Mouse (Mus musculus): Measurements from ENCODE around the gene Fchsd2.
A peak's percentile ranks its signal among the peaks of the same experiment; 100 is the strongest.

Fchsd2 gene

DNA sequence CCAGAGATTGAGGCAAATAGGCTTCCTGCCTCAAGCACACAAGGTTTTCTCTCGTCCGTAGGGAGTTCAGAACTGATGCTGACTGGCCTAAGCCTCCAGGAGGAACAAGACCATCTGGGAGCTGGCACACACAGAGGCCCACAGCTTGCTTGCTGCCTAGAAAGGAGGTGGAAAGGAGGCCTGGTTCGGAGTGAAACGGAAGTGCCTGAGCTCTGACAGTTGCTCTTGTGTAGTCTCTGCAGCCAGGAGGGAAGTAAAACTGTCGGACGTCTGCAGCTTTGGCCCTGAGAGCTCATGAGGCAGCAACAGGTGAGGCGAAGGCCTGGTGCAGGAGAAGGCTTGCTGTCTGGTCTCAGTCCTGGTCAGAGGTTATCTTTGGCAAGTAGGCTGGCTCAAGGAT lies at the start of gene Fchsd2:
Gene Fchsd2, plus strand, starts transcription at position 246 of the 400 bp plus-strand sequence.
- peak in 1 of 2 experiments; percentile 14 for DNase-seq (ENCODE audit: low spot score in 2 of 2)

GRCm38 (mm10) chr7:101043846-101044541 lies 48.7 kb upstream of the Fchsd2 start:
- no peak for DNase-seq (ENCODE audit: low spot score in 2 of 2)

DNA sequence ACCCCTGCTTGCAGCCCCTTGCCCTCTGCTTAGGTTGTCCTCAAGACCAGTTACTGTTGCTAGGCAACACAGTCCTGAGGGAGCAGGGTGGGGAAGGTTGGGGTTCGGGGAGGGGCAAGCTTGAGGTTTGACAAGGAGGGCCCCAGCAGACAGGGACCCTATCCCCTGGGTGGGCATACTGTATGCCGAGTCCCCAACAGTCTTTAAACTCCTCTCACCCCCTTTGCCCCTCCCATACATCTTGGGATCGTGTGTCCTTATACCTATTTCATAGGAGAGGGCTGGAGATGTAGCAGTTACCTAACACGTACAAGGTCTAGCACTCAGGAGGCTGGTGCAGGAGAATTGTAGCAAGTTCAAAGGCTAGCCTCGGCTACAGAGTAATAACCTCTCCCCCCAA lies 44.4 kb upstream of the Fchsd2 start:
- DNase-seq (ENCODE audit: low spot score in 2 of 2), result no peak

DNA sequence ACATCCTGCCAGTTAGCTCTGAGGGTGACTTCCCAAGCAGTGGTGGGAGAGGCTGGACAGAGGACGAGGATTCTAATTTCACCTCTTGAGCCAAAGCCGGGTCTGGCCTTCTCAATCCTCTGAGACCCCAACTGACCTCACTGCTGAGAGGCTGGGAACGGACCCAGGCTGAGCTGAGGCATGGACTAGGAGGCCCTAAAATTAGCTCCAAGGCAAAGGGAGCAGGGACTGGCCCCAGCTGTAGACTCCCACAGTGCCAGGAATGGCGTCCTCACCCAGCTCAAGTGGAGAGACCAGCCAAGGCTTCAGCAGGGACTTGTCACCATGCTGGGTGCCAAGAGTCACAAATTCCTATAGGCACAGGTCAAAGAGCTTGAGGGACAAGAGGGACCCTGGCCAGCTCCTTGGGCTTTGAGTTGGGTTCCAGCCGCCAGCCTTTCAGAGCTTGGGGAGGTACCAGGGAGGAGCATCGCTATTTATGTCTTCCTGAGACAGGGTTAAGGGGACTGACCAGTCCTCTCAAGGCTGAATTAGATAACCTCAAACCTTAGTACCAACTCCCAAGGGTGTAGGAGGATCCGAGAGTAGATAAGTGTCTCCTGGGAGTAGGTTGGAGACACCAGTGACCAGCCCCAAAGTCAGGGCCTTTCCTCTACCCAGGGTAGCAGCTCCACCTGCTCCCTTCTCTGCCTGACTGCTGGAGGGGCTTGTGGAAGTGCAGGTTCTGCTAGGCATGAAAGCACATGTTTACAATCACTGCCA lies 43.2 kb upstream of the Fchsd2 start:
- DNase-seq (ENCODE audit: low spot score in 2 of 2), result no peak

DNA sequence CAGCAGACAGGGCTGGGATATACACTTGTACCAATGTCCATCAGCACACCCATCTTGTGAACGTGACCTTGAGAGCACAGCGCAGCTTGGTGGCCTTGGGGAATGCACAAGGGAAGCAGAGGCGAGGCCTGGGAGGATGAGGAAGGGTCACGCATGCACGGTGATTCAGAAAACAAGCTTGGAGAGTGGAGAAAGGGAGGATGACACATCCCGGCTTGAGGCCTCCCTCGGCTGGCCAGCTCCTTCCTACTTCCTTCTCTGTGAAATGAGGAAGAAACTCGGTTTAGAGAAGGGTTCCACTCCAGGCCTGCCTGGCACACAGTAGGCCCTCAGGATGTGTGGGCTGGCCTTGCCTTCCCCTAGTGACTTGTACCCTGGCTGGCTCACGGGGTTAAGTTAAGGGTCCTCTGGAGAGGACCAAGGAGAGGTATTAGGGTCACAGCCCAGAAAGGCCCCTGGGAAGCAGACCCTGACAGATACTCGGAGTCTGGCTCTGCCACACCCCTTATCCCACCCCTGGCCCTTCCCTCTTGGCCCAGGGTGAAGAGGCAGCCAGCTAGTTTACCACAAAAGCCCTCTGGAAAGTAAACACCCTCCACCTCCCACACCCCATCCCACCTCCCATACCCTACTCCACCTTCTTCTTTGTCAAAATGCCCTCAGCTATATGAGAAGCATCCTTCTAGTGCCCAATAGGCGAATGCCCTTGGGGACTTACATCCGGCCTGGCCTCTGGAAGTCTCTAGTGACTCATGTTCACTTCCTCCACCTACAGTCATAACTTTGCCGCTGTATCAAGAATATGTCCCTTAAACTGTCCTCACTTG lies 41.7 kb upstream of the Fchsd2 start:
- no peak for DNase-seq (ENCODE audit: low spot score in 2 of 2)

- peak in 1 of 2 experiments; percentile 50 for DNase-seq (ENCODE audit: low spot score in 2 of 2)
Measured at GRCm38 (mm10) chr7:101051551-101052221, 41.0 kb upstream of the Fchsd2 start.

DNA sequence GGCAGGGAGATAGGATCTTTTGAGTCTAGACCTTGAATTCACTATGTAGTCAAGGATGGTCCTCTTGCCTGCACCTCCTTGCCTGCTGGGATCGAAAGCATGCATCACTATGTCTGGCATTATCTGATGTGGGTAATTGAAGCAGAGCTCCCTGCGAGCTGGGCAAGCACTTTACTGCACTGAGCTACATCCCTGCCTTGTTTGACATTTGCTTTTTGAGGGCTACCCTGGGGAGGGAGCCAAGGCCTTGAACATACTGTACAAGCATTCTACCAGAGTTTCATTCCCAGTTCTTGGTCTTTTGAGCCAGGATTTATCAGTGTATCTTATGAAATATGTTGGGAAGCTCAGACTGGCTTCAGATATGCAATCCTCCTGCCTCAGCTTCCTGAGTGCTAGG lies 39.5 kb upstream of the Fchsd2 start:
- no peak for DNase-seq (ENCODE audit: low spot score in 2 of 2)

DNA sequence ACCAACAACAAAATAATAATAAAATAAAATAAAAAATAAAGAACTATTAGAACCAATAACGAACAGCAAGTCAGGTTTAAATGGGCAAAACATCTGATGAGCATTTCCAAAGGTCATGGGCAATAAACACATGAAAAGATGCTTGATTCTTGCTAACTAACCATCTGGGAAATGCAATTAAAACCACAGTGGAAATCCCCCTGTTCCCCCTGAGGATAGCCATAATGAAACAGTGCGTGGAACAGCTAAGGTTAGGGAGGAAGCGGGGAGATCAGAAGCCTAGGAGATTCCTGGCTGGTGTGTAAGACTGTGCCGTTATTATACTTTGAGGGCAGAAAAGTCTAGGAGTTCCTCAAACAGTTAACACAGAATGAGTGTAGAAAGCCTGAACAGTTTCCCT lies 35.4 kb upstream of the Fchsd2 start:
- DNase-seq (ENCODE audit: low spot score in 2 of 2), result no peak

DNA sequence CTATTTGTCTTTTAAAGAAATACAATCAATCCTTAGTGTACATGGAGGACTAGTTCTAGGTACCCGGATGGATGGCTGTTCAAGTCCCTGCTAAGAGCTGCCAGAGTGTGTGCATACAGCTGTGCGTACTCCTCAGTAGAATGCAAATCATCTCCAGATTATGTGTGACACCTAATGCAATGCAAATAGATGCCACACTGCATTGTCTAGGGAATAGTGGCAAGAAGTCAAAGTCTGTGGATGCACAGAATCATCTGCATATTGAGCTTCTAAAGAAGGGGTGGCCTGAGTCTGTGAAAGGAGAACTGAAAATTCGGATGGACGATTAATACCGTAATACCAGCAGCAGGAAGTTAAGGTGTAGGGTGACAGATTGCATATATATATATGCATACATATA lies 33.5 kb upstream of the Fchsd2 start:
- DNase-seq (ENCODE audit: low spot score in 2 of 2), result no peak

DNA sequence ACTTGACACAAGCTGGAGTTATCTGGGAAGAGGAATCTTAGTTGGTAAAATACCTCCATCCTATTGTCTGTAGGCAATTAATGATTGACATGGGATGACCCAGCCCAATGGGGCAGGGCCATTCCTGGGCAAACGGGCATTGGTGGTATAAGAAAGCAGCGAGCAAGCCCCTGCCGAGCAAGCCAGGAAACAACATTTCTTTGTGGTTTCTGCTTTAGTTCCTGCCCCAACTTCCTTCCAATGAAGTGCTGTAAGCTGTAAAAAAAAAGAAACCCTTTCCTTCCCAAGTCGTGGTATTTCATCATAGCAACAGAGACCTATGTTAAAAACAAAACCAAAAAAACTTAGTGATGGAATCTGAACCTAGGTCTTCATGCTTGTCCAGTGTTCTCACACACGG lies 32.2 kb upstream of the Fchsd2 start:
- no peak for DNase-seq (ENCODE audit: low spot score in 2 of 2)

GRCm38 (mm10) chr7:101061381-101061780 lies 31.3 kb upstream of the Fchsd2 start:
- DNase-seq (ENCODE audit: low spot score in 2 of 2), result peak; percentile 73 to 87

GRCm38 (mm10) chr7:101062246-101062645 lies 30.4 kb upstream of the Fchsd2 start:
- DNase-seq (ENCODE audit: low spot score in 2 of 2), result peak; percentile 27 to 60

- no peak for DNase-seq (ENCODE audit: low spot score in 2 of 2)
Measured at GRCm38 (mm10) chr7:101063523-101063922, 29.1 kb upstream of the Fchsd2 start.

DNA sequence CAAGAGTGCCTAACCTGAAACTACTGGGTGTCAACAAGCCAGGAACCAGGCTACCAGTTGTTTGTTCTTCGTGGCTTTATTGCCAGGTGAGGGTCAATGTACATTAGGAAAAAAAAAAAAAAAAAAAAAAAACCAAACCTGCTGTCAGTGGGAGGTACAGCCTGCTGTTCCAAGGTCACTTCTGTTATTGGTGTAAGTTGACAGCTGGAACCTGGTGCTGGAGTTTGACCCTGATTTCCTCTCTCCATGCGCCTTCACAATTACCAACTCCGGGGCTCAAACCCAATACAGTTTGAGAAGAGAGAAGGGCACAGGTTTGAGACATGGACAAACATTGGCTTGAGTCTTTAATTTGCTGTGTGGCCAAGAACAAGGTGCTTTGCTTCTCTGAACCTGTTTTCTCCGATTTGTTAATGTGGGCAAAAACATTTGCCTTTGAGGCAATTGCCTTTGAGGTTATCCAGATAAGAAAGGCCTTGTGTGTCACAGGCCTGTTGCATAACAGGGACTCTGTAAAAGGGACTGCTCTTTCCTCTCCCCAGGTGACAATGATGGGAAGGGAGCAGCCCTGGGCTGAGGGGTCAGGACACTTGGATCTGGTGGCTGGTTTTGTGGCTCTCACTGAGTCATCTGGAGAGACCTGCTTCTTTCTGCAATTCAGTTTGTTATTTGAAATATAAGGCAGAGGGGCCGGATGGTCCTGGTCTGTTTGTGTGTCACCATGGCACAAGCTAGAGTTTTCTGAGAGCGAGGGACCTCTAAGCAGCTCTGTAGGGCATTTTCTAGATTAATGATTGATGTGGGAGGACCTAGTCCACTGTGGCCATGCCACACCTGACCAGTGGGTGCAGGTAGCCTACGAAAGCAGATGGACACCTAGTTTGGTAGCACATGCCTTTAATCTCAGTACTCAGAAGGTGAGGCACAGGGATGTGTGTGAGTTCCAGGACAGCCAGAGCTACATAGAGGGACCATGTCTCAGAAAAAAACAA lies 27.7 kb upstream of the Fchsd2 start:
- DNase-seq (ENCODE audit: low spot score in 2 of 2), result no peak

- DNase-seq (ENCODE audit: low spot score in 2 of 2), result no peak
Measured at GRCm38 (mm10) chr7:101066009-101066408, 26.7 kb upstream of the Fchsd2 start.

DNA sequence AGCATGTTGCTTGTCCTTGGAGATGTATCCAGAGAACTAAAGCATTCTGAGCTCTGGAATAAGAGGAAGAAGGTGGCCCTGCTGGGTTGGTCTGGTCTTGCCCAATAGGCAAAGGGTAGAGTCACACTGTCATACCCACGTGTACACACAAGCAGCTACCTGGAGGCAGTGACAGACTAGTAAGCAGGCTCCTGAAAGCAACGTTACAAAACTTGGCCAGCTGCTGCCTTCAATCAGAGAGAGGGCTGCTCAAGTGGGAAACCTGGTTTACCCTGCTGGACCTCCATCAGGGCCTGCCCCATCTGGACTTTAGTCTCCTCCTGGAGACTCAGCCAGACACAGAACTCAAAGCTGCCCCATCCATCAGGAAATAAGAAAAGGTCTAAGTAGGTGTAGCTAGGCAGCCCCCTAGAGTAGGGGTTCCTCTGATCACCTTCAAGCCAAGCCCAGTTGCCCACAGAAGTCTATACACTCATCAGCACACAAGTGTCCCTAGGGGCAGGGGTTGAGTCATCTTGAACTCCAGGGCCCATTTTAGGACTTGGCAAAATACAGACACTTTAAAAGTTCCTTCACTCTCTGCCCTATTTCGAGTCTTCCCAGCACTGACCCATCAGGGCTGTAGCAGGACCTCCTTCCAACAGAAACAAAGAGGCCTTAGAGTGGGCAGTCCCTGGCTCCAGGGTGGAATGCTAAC lies 25.9 kb upstream of the Fchsd2 start:
- no peak for DNase-seq (ENCODE audit: low spot score in 2 of 2)

- DNase-seq (ENCODE audit: low spot score in 2 of 2), result no peak
Measured at GRCm38 (mm10) chr7:101067521-101067920, 25.1 kb upstream of the Fchsd2 start.

DNA sequence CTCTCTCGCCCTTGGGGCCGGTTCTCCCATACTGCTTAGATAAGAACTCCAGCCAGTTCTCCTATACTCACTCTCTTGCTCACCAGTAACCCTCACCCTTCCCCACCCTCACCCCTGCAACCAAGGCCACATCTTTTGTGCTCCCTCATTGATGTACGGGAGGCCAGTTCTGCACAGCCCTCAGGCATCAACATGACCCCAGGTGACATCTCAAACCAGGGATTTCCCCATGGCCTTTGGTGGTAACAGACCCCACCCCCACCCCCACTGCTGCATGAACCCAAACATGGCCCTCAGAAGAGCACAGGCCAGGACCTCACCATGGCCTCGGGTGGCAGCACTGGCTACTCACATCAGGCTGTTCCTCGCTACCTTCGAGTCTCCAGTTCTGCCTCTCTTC lies 23.4 kb upstream of the Fchsd2 start:
- no peak for DNase-seq (ENCODE audit: low spot score in 2 of 2)

DNA sequence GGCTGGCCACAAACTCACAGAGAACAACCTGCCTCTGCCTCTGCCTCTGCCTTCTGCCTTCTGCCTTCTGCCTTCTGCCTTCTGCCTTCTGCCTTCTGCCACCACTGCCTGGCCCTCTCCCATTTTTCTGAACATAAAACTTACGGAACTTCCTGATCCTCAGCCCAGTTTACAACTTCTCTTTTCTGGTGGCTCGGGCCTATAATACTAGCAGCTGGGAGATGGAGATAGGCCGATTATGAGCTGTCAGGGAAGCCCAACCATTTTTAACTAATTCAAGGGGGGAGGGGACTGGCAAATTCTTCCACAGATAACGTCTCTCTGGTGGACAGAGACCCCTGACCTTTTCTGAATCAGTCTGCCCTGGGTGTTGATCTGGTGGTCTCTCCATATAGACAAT lies 22.3 kb upstream of the Fchsd2 start:
- DNase-seq (ENCODE audit: low spot score in 2 of 2), result no peak

DNA sequence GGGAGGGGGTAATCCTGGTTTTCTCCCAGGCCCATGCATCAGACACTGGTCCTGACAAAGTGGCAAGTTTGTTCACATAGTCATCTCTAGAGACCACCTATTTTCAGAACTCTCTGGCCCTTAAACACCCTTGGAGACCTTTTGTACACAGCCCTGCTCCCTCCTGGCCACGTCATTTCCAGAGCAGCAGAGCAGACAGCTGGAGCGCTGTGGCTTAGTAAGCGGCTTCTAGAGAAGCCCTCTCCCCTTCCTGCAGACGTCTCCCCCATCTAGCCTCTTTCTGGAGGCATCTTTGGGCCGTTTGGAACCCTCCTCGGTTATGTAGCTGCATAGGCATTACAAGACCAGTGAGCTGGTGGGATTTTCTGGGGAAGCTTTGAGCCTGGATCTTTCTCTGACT lies 21.6 kb upstream of the Fchsd2 start:
- no peak for DNase-seq (ENCODE audit: low spot score in 2 of 2)

Measured in frontal cortex, postnatal 14 days (tissue).